Mouse (Mus musculus) fibroblast of lung, adult 2 months (primary cell): Measurements from ENCODE around the gene Ilf3.

ENCODE experiments used
- DNase-seq: peaks from one replicate; pipeline ENCODE4 v3.0.0-alpha.2; 2011; ENCODE audit warnings: low read depth

Ilf3 gene

GRCm38 (mm10) chr9:21346627-21347365 lies 20.9 kb upstream of the Ilf3 start:
- no peak for DNase-seq

GRCm38 (mm10) chr9:21348152-21348551 lies 19.5 kb upstream of the Ilf3 start:
- DNase-seq, result no peak

- no peak for DNase-seq
Observed at GRCm38 (mm10) chr9:21351178-21351577, 16.5 kb upstream of the Ilf3 start.

GRCm38 (mm10) chr9:21351702-21352377 lies 15.8 kb upstream of the Ilf3 start:
- DNase-seq, result no peak

GRCm38 (mm10) chr9:21352463-21353372 lies 15.0 kb upstream of the Ilf3 start:
- no peak for DNase-seq

GRCm38 (mm10) chr9:21353373-21353686 lies 14.3 kb upstream of the Ilf3 start:
- no peak for DNase-seq

GRCm38 (mm10) chr9:21354796-21355195 lies 12.9 kb upstream of the Ilf3 start:
- DNase-seq, result no peak

- DNase-seq, result no peak
Observed at GRCm38 (mm10) chr9:21356981-21357718, 10.5 kb upstream of the Ilf3 start.

- DNase-seq, result no peak
Observed at GRCm38 (mm10) chr9:21366541-21367220, 990 bp upstream of the Ilf3 start.

- no peak for DNase-seq
Observed at GRCm38 (mm10) chr9:21368131-21368584, 487 bp downstream of the Ilf3 start.

GRCm38 (mm10) chr9:21369080-21369479 lies 1.4 kb downstream of the Ilf3 start:
- no peak for DNase-seq

GRCm38 (mm10) chr9:21370876-21371275 lies 3.2 kb downstream of the Ilf3 start:
- DNase-seq, result no peak

- no peak for DNase-seq
Observed at GRCm38 (mm10) chr9:21372508-21372907, 4.8 kb downstream of the Ilf3 start.

- no peak for DNase-seq
Observed at GRCm38 (mm10) chr9:21379195-21379594, 11.5 kb downstream of the Ilf3 start.

GRCm38 (mm10) chr9:21380868-21381267 lies 13.2 kb downstream of the Ilf3 start:
- DNase-seq, result no peak

- no peak for DNase-seq
Observed at GRCm38 (mm10) chr9:21383966-21384365, 16.3 kb downstream of the Ilf3 start.

GRCm38 (mm10) chr9:21392646-21393175 lies 25.0 kb downstream of the Ilf3 start:
- no peak for DNase-seq

- no peak for DNase-seq
Observed at GRCm38 (mm10) chr9:21395692-21396091, 28.0 kb downstream of the Ilf3 start.

GRCm38 (mm10) chr9:21397170-21397569 lies 29.5 kb downstream of the Ilf3 start:
- DNase-seq, result no peak

- DNase-seq, result no peak
Observed at GRCm38 (mm10) chr9:21401042-21401441, 33.4 kb downstream of the Ilf3 start.

- no peak for DNase-seq
Observed at GRCm38 (mm10) chr9:21402764-21403253, 35.1 kb downstream of the Ilf3 start.
